Mouse (Mus musculus) embryonic facial prominence, embryonic 11.5 days (tissue): Measurements from ENCODE around the gene Nedd9. TPM values are rescaled to one million over a fixed set of nuclear protein-coding genes. Genes with fewer than 3 reads are reported as not detected.

ENCODE experiments used
- ATAC-seq: fragments of 200-750 bp; cut with Nextera tagmentation; replicated peaks from 2 replicates; pipeline ENCODE4 v1.8.0; 2017; ENCODE audit warnings: low read depth; ENCODE audit not compliant: insufficient number of reproducible peaks, low FRiP score, low TSS enrichment
- DNase-seq: peaks from one replicate; pipeline ENCODE4 v3.0.0-alpha.2; 2015; ENCODE audit warnings: low spot score
- H3K27ac ChIP-seq: fragments of 300-500 bp; sonication (generic); replicated peaks from 2 replicates; pipeline ENCODE4 v1.5.1; 2014; ENCODE audit warnings: mild to moderate bottlenecking, low read depth, low read length, control low read depth
- H3K27me3 ChIP-seq: fragments of 300-500 bp; sonication (generic); 2 replicates; pipeline ENCODE4 v1.6.1; 2014; ENCODE audit warnings: mild to moderate bottlenecking, low read length, moderate library complexity, mixed read lengths; ENCODE audit not compliant: control insufficient read depth, insufficient read depth
- H3K36me3 ChIP-seq: fragments of 300-500 bp; sonication (generic); replicated peaks from 2 replicates; pipeline ENCODE4 v1.6.1; 2014; ENCODE audit warnings: low read depth, mild to moderate bottlenecking, low read length, moderate library complexity, mixed read lengths; ENCODE audit not compliant: control insufficient read depth, insufficient read depth
- H3K4me1 ChIP-seq: fragments of 300-500 bp; sonication (generic); 2 replicates; pipeline ENCODE4 v1.6.1; 2014; ENCODE audit warnings: low read length, mixed read lengths; ENCODE audit not compliant: control insufficient read depth, insufficient read depth
- H3K4me2 ChIP-seq: fragments of 300-500 bp; sonication (generic); 2 replicates; pipeline ENCODE4 v1.6.1; 2014; ENCODE audit warnings: low read depth, mild to moderate bottlenecking, control low read depth, low read length, moderate library complexity
- H3K4me3 ChIP-seq: fragments of 300-500 bp; sonication (generic); 2 replicates; pipeline ENCODE4 v1.5.1; 2014; ENCODE audit warnings: low read depth, low read length, control low read depth
- H3K9ac ChIP-seq: fragments of 300-500 bp; sonication (generic); replicated peaks from 2 replicates; pipeline ENCODE4 v1.6.1; 2014; ENCODE audit warnings: mild to moderate bottlenecking, control low read depth, low read length
- H3K9me3 ChIP-seq: fragments of 300-500 bp; sonication (generic); replicated peaks from 2 replicates; pipeline ENCODE4 v1.6.1; 2016; ENCODE audit warnings: mild to moderate bottlenecking, low read length, inconsistent platforms, mixed read lengths; ENCODE audit not compliant: control insufficient read depth
- WGBS: fragments of 180-500 bp; shearing (Covaris S2); extraction: QIAGEN DNeasy Blood & Tissue Kit; methylation state at CpG from one replicate; pipeline ENCODE4 v1.1.7; 2014; 5-methylcytosine and 5-hydroxymethylcytosine counted together
- polyA plus RNA-seq: library from polyadenylated mRNA; unstranded; fragments of >200 nt; fragmentation: Nextera tagmentation; extraction: Ambion mirVana; gene quantifications from 2 replicates; pipeline ENCODE4 v1.2.1, GENCODE M21; 2014

Nedd9 gene
- polyA plus RNA-seq: 19.9 and 20.1 TPM in 2 replicates

DNA sequence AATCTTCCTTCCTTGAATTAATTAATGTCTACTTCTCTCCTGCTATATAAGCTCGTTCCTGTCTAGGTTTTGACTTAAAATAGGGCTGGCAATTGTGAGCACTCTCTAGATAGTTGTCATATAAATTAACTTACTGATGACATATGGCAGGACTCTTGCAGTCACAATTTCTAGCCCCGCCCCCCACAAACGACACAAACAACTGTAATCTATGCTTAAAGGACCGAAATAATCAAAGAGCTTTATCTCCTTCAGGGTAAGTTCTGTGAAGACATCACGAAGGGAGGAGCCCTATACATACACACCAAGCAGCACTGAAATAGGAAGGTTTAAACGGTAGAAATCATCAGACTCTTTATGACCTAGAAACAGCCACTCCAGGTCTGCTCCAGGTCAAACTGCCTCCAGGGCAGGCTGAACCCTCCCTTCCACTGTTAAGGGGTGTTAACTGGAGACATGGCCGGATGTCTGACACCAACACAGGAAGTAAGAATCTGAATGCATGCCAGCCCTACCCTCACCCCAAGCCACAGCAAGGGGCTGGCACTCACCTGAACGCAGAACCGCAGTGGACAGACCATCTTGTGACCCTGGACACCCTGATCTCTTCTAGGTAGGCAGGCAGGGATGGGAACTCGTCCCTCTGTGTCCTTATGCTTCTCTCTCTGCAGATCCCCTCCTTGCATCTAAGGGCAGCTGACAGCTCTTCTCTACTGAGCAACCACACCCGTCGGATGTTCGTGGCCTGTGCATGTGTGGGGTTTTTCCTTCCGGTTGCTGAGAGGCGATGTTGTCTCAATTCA lies at the start of gene Nedd9:
TSS of gene Nedd9 (minus strand) at position 757 of the 803 bp plus-strand sequence.
- Histone ChIP-seq H3K4me2 (no peak within 1 kb of the TSS), H3K36me3 (no peaks in the 10 kb centered on the region), H3K4me3 (no peak within 1 kb of the TSS), H3K9me3 (no peaks in the 10 kb centered on the region), H3K27ac (no peak within 1 kb of the TSS), H3K27me3 (no peaks in the 10 kb centered on the region), H3K9ac (no peak within 1 kb of the TSS), H3K4me1 (no peaks in the 10 kb centered on the region)
- WGBS: 73% methylated on average over 15 of the region's 15 CpGs
- ATAC-seq (no peak), DNase-seq (no peak)

DNA sequence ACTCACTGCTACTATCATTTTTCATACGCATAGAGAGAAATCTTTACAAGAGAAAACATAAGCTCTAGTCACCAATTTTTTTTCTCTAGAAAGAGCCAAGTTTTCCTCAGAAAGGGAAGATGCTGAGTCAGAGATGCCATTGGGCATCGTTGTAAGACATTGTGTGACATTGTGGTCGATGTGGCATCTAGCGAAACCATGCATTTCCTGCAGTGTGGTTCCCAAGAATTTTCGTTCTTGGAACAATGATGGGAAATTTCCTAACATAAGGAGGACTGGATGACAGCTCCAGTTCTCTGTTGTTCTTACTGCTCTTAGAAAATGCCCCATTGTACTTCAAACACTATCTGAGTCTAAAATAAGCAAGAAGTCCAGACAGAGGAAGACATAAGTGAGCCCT lies 45.5 kb upstream of the Nedd9 start:
- Histone ChIP-seq H3K9ac (no peak overlapping the region), H3K4me2 (no peak overlapping the region), H3K27me3 (no peaks in the 10 kb centered on the region), H3K4me3 (no peak overlapping the region), H3K9me3 (no peaks in the 10 kb centered on the region), H3K36me3 (no peaks in the 10 kb centered on the region), H3K27ac (no peak overlapping the region), H3K4me1 (no peaks in the 10 kb centered on the region)
- no peak for DNase-seq
- ATAC-seq: no peak
- WGBS: 77% methylated on average over 5 of the region's 5 CpGs

DNA sequence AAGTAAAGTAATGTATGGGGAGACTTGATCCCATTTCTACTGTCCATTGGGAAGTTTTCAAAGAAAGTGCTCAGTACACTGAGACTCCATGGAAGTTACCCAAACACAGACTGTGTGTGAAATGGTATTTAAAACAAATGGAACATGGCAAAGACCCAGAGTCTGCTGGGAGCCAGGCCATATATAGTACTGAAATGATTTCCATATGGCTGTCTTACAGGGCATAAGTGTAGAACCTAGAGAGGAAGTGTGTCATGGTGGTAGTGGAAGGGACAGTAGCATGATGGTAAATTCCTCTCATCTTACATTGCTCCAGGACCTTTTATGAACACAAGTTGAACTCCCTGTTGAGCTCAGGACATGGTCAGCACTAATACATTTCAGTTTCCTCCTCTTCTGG lies 43.2 kb upstream of the Nedd9 start:
- Histone ChIP-seq H3K27ac (no peak overlapping the region), H3K27me3 (no peaks in the 10 kb centered on the region), H3K4me2 (no peak overlapping the region), H3K36me3 (no peaks in the 10 kb centered on the region), H3K4me3 (no peak overlapping the region), H3K9me3 (no peaks in the 10 kb centered on the region), H3K9ac (no peak overlapping the region), H3K4me1 (no peaks in the 10 kb centered on the region)
- ATAC-seq (no peak), DNase-seq (no peak)

DNA sequence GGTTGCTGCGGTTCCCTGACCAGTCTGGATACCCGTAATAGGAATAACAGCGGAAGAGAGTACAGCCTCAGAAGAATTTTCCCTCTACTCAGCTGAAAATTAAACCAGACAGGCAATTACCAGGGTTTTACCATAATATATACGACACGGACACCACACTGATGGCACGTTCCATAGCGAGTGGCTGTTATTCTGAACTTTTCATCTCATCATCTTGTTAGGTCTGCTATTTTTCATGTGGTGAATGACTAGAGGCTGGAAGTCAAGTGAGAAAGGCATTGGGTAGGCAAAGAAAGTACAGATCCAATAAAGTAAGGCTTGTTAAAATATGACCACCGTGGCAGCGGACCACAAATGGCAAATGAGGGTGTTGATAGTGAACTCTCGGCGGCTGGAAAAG lies 37.0 kb upstream of the Nedd9 start:
- DNase-seq: no peak
- 89% methylated on average over 11 of the region's 11 CpGs for WGBS
- Histone ChIP-seq H3K27me3 (no peaks in the 10 kb centered on the region), H3K36me3 (no peaks in the 10 kb centered on the region), H3K4me3 (no peak overlapping the region), H3K9ac (no peak overlapping the region), H3K9me3 (no peaks in the 10 kb centered on the region), H3K4me1 (no peaks in the 10 kb centered on the region), H3K27ac (no peak overlapping the region), H3K4me2 (no peak overlapping the region)
- no peak for ATAC-seq

DNA sequence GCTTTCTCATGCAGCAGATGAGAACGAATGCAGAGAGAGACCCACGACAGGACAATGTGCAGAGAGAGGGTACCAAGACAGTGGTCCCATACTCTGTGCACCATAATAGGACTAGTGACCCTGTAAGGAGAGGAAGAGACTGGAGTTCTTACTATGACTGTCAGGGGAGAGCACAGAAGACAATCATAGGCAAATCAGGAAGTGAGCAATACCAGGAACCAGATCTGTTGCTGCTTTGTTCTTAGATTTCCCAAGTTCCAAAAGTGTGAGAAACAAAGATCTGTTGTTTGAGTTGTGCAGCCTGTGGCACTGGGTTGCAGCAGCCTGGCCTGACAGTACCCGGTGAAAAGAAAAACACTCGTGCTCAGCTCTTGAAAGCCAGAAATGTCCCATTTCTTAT lies 34.1 kb upstream of the Nedd9 start:
- H3K27ac ChIP-seq: no peak overlapping the region
- H3K4me1 ChIP-seq: no peaks in the 10 kb centered on the region; the same call in 1 of the 2 replicates
- ATAC-seq (no peak), DNase-seq (no peak)
- no peaks in the 10 kb centered on the region for H3K27me3 ChIP-seq
- H3K9me3 ChIP-seq: no peaks in the 10 kb centered on the region
- H3K4me3 ChIP-seq: no peak overlapping the region
- no peak overlapping the region for H3K9ac ChIP-seq
- no peaks in the 10 kb centered on the region for H3K36me3 ChIP-seq
- WGBS: 66% methylated on average over 4 of the region's 4 CpGs
- H3K4me2 ChIP-seq: no peak overlapping the region

DNA sequence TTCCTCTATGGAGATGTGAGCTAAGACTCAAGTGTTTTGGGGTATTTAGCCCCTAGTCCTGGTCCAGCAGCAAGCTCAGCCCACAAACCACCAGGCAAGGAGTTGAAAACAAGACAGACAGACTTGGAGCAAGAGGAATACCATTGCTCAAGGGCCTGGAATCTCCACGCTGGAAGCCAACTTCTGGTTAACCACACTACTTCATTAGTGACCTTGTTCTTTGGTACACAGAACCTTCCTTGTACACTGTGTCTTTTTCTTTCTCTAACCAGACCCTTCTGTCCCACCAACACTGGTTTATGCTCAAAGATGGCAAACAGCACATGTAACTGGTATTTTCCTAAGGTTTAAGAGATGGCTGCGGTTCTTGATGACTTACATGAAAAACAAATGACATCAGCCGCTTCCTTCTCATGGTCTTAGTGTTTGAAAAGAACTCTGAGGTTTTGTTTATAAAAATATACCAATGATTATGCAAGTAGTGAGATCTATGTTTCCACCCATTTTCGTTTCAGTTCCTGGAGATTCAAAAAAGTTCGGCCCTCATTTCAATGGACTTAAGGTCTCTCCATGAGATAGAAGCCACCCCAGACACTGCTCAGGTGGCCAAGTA lies 33.5 kb upstream of the Nedd9 start:
- 86% methylated on average over 5 of the region's 5 CpGs for WGBS

DNA sequence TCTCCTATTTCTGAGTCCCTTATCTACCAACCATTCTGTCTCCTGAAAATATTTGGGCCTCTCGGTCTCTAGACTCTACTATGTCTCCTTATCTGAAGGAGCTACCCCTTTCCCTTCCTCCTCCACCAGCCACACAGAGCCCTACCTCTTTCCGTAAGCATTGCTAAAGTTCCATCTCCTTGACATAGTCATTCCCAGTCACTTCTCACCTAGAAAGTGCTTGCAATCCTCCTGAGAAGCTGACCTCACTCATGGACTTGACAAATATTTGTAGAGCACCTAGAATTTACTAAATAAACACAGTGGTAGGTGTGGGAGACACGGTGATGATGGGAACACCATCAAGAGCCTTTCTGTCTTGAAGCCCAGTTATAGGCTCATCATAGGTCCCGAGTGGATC lies 32.6 kb upstream of the Nedd9 start:
- Histone ChIP-seq H3K9me3 (no peaks in the 10 kb centered on the region), H3K27ac (no peak overlapping the region), H3K9ac (no peak overlapping the region), H3K36me3 (no peaks in the 10 kb centered on the region), H3K4me1 (no peaks in the 10 kb centered on the region; the same call in 1 of the 2 replicates), H3K4me3 (no peak overlapping the region), H3K4me2 (no peak overlapping the region), H3K27me3 (no peaks in the 10 kb centered on the region)
- WGBS: 83% methylated on average over 4 of the region's 4 CpGs
- DNase-seq (no peak), ATAC-seq (no peak)

More for the DNA sequence above, 33.5 kb upstream of the Nedd9 start:
- Histone ChIP-seq H3K4me1 (no peaks in the 10 kb centered on the region; the same call in 1 of the 2 replicates), H3K27me3 (no peaks in the 10 kb centered on the region), H3K36me3 (no peaks in the 10 kb centered on the region), H3K27ac (no peak overlapping the region), H3K4me3 (no peak overlapping the region), H3K9ac (no peak overlapping the region), H3K4me2 (no peak overlapping the region), H3K9me3 (no peaks in the 10 kb centered on the region)
- no peak for ATAC-seq
- DNase-seq: no peak

DNA sequence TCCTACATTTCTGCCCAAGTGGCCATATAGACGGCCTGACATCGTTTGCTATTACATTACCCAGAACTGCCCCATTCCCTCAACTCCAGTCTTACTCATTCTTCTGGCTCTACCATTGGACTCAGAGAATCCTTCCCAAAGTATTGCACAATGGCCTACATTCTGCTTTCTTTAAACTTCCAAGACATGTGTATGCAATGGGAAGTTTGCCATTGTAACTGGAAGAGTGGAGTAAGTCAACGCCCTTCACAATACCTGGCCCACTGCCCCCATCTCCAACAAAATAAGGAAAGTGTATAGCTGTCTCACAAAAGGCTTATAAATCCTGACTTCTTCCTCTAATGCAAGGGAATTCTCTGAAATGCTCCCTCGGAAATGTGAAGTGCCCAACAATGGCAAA lies 30.0 kb upstream of the Nedd9 start:
- H3K4me1 ChIP-seq: no peaks in the 10 kb centered on the region; the same call in 1 of the 2 replicates
- H3K36me3 ChIP-seq: no peaks in the 10 kb centered on the region
- H3K27ac ChIP-seq: no peak overlapping the region
- H3K9me3 ChIP-seq: no peaks in the 10 kb centered on the region
- H3K9ac ChIP-seq: no peak overlapping the region
- WGBS: 89% methylated on average over 4 of the region's 4 CpGs
- no peak overlapping the region for H3K4me2 ChIP-seq
- ATAC-seq: no peak
- no peak for DNase-seq
- H3K27me3 ChIP-seq: no peaks in the 10 kb centered on the region
- H3K4me3 ChIP-seq: no peak overlapping the region
